In genomic region chr4:41084819-41085218, GRCm38 (mm10) we compare ENCODE assay signal across 43 mouse cellular contexts. TPM values are rescaled to one million over a fixed set of nuclear protein-coding genes. Genes with fewer than 3 reads are reported as not detected.
"Had no signal": no experiment of that assay in that cellular context is flagged by ENCODE, and none has a peak within 500 bp of the region (broad histone marks: within the 10 kb centered on the region; RNA-seq: fewer than 3 reads in every experiment).

No protein-coding gene starts in this region.

- H3K27me3 ChIP-seq: heart, embryonic 15.5 days; hindbrain, embryonic 12.5 days; hindbrain, embryonic 13.5 days; hindbrain, embryonic 15.5 days; intestine, embryonic 15.5 days; kidney, embryonic 15.5 days had no signal

- H3K4me3 ChIP-seq: heart, embryonic 10.5 days; heart, embryonic 12.5 days; heart, embryonic 13.5 days; heart, embryonic 15.5 days; hindbrain, embryonic 10.5 days; hindbrain, embryonic 12.5 days; hindbrain, embryonic 13.5 days; hindbrain, embryonic 15.5 days; intestine, embryonic 15.5 days; kidney, embryonic 15.5 days; layer of hippocampus, adult 2 months had no signal

- H3K9me3 ChIP-seq: heart, embryonic 10.5 days; heart, embryonic 12.5 days; heart, embryonic 15.5 days; hindbrain, embryonic 10.5 days; hindbrain, embryonic 12.5 days; hindbrain, embryonic 13.5 days; hindbrain, embryonic 15.5 days; intestine, embryonic 15.5 days; kidney, embryonic 15.5 days had no signal

- H3K4me2 ChIP-seq: heart, embryonic 11.5 days; heart, embryonic 12.5 days; heart, embryonic 13.5 days; heart, embryonic 15.5 days; hindbrain, embryonic 12.5 days; hindbrain, embryonic 13.5 days; hindbrain, embryonic 14.5 days; hindbrain, embryonic 15.5 days; intestine, embryonic 15.5 days; kidney, embryonic 15.5 days had no signal

- H3K9ac ChIP-seq: heart, embryonic 12.5 days; heart, embryonic 13.5 days; heart, embryonic 15.5 days; hindbrain, embryonic 12.5 days; hindbrain, embryonic 13.5 days; hindbrain, embryonic 14.5 days; hindbrain, embryonic 15.5 days; intestine, embryonic 15.5 days; kidney, embryonic 15.5 days had no signal

- H3K36me3 ChIP-seq: heart, embryonic 10.5 days; heart, embryonic 12.5 days; heart, embryonic 13.5 days; heart, embryonic 15.5 days; hindbrain, embryonic 10.5 days; hindbrain, embryonic 12.5 days; hindbrain, embryonic 13.5 days; hindbrain, embryonic 15.5 days; intestine, embryonic 15.5 days; kidney, embryonic 15.5 days had no signal

- H3K4me1 ChIP-seq: heart, embryonic 15.5 days; hindbrain, embryonic 10.5 days; hindbrain, embryonic 12.5 days; hindbrain, embryonic 13.5 days; hindbrain, embryonic 15.5 days; intestine, embryonic 15.5 days had no signal

- DNase-seq: heart, postnatal 10 days; heart, postnatal 14 days; heart, postnatal 36 days; heart, postnatal 4 days; kidney, adult 11 months; kidney, adult 18-20 months; kidney, adult 2 months; kidney, adult 8-10 months; kidney, adult 9 months; kidney, postnatal 10 days; kidney, postnatal 14 days; kidney, postnatal 25 days; kidney, postnatal 36 days; kidney, postnatal 4 days; layer of hippocampus, adult 9-11 months; layer of hippocampus, postnatal 36 days had no signal

- H3K27ac ChIP-seq: heart, embryonic 10.5 days; heart, embryonic 13.5 days; heart, embryonic 15.5 days; hindbrain, embryonic 10.5 days; hindbrain, embryonic 12.5 days; hindbrain, embryonic 13.5 days; hindbrain, embryonic 14.5 days; hindbrain, embryonic 15.5 days; hindbrain, postnatal 0 days; intestine, embryonic 15.5 days; kidney, embryonic 15.5 days; kidney, postnatal 0 days; layer of hippocampus, adult 2 months had no signal

- ATAC-seq: hindbrain, embryonic 16.5 days; hindbrain, postnatal 0 days; inflammation-experienced regulatory T-cells, adult 6 months; intestine, embryonic 15.5 days; intestine, embryonic 16.5 days; intestine, postnatal 0 days had no signal

RNA-seq across cellular contexts. Expression of gene Aqp3, which starts 13.2 kb away (rescaled TPM):
- total RNA-seq: heart, postnatal 25 days; heart, postnatal 36 days; hematopoietic stem cell, adult 5-6 weeks; layer of hippocampus, adult 18-20 months; layer of hippocampus, adult 2 months; layer of hippocampus, adult 8-10 months; layer of hippocampus, postnatal 25 days; layer of hippocampus, postnatal 36 days had no signal
- polyA plus RNA-seq: hindbrain, embryonic 13.5 days had no signal

RNA-seq across cellular contexts. Expression of gene Aqp7, which starts 36.9 kb away (rescaled TPM):
- total RNA-seq: hematopoietic stem cell, adult 5-6 weeks; hindbrain, postnatal 0 days; layer of hippocampus, adult 8-10 months; layer of hippocampus, postnatal 14 days; layer of hippocampus, postnatal 25 days; layer of hippocampus, postnatal 36 days had no signal
- polyA plus RNA-seq: heart, embryonic 12.5 days; heart, embryonic 13.5 days; heart, embryonic 14.5 days; hindbrain, embryonic 10.5 days; hindbrain, embryonic 11.5 days; hindbrain, embryonic 12.5 days; hindbrain, embryonic 13.5 days; hindbrain, embryonic 14.5 days; hindbrain, embryonic 15.5 days; hindbrain, embryonic 16.5 days had no signal
